Mouse (Mus musculus) lung, postnatal 0 days (tissue): ENCODE results near the gene Ppip5k1.

Experiments
- CTCF ChIP-seq: IDR thresholded peaks from 2 replicates; pipeline ENCODE4 v1.5.1; 2016; ENCODE audit warnings: antibody characterized with exemption, mild to moderate bottlenecking
- EP300 ChIP-seq: IDR thresholded peaks from 2 replicates; pipeline ENCODE4 v1.6.1; 2016; ENCODE audit warnings: antibody characterized with exemption, mild to moderate bottlenecking, control low read depth

- TF ChIP-seq CTCF: no peak
- no peak for TF ChIP-seq EP300
Observed at GRCm38 (mm10) chr2:121271928-121272516, 83.2 kb downstream of the Ppip5k1 start.
